Mouse (Mus musculus): ENCODE data around the gene Afap1. TPM values are rescaled to one million over a fixed set of nuclear protein-coding genes. Genes with fewer than 3 reads are reported as not detected.

Gene Afap1
- 10 to 100 TPM; 34.4 to 44.0 TPM for total RNA-seq (2021)
- long read RNA-seq, experiment 1, full-length matches to known transcripts = 1 of 5 reads
- long read RNA-seq, experiment 1, partial matches to known transcripts = 0 of 5 reads
- long read RNA-seq, experiment 1, other reads (novel, unspliced or antisense) = 4 of 5 reads
- long read RNA-seq, experiment 2, full-length matches to known transcripts = 1 of 5 reads
- long read RNA-seq, experiment 2, partial matches to known transcripts = 0 of 5 reads
- long read RNA-seq, experiment 2, other reads (novel, unspliced or antisense) = 4 of 5 reads

GRCm38 (mm10) chr5:35893093-35893804 is at the start of gene Afap1:
Afap1 (plus strand) TSS chr5:35893319.
- DNase-seq (ENCODE audit: low spot score in 2 of 2) = peak; percentile 95 to 98

DNA sequence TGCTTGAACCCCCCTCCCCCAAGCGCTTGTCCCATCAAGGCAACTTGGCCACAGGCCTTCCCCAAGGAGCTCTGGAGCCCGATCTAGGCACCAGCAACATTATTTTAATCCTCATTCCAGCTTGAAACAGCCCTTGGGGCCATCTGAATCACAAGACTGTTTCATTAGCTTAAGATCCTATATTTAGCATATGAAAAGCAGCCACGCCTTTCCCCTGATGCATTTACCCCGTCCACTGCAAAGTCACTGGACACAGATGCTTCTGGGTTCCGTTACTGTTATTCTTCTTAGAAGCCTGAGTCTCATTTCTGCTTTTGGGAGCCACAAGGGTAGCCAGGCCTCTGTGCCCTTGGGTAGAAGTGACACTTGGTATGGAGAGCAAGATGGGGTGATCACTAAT is 41.6 kb upstream of the Afap1 start:
- DNase-seq (ENCODE audit: low spot score in 2 of 2) = no peak

DNA sequence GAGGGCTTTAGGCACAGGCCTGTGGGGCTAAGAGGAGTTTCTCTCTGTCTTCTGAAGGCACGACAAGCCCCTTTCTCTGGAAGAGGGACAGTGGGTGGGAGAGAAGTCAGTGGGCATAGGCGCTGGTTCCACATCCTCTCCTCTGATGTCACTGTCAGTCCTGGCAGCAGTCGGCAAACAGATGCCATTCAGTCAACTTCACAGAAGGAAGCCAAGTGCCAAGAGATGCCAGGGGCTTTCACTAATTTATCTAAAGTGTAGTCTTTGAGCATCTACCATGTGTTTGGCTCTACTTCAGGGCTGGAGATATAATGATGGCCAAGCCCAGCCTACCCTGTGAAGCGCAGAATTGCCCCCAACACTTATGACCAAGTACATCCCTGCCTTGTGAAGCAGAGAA is 39.7 kb upstream of the Afap1 start:
- DNase-seq (ENCODE audit: low spot score in 2 of 2) = no peak

DNA sequence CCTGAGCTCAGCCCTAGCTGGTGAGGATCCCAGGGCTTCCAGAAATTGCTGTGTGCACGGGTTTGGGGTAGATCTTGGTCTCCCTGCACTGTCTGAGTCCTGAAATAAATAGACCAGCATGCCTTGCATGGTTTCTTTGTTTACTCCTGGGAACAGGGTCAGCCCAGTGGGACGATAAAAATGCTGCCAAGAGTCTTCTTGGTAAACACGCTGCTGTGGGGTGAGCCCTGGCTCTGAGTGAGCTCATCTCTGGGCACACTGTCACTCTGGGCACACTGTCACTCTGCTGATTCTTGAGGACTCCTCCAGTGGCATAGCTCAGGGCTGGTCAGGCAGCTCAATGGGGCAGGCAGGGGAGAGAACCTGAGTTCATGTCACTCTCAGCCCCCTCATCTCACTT is 36.9 kb upstream of the Afap1 start:
- DNase-seq (ENCODE audit: low spot score in 2 of 2) = no peak

GRCm38 (mm10) chr5:35858069-35858468 is 35.0 kb upstream of the Afap1 start:
- DNase-seq (ENCODE audit: low spot score in 2 of 2) = peak; percentile 16 to 50

GRCm38 (mm10) chr5:35861456-35861855 is 31.7 kb upstream of the Afap1 start:
- no peak for DNase-seq (ENCODE audit: low spot score in 2 of 2)

GRCm38 (mm10) chr5:35869973-35870372 is 23.1 kb upstream of the Afap1 start:
- DNase-seq (ENCODE audit: low spot score in 2 of 2) = no peak

GRCm38 (mm10) chr5:35870408-35871012 is 22.6 kb upstream of the Afap1 start:
- peak in 1 of 2 experiments; percentile 34 for DNase-seq (ENCODE audit: low spot score in 2 of 2)

DNA sequence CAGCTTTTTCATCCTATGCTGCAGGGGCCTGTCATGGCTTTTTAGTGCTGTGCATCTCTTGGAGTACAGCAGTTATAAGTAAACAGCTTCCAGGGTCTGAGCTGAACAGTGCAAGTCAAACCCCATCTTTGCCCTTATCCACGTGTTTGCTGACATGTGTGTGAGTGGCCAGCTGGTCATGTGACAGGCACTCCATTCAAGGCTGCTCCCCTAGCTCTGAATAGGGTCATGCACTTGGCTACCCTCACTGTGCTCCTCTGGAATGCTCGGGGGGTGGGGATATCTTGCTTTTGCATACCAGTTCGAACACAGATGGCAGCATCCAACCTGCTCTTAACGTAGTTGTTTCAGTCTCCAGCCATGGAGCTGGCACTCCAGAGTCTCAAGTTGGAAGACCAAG is 19.7 kb upstream of the Afap1 start:
- DNase-seq (ENCODE audit: low spot score in 2 of 2) = no peak

GRCm38 (mm10) chr5:35876236-35876635 is 16.9 kb upstream of the Afap1 start:
- DNase-seq (ENCODE audit: low spot score in 2 of 2) = no peak

DNA sequence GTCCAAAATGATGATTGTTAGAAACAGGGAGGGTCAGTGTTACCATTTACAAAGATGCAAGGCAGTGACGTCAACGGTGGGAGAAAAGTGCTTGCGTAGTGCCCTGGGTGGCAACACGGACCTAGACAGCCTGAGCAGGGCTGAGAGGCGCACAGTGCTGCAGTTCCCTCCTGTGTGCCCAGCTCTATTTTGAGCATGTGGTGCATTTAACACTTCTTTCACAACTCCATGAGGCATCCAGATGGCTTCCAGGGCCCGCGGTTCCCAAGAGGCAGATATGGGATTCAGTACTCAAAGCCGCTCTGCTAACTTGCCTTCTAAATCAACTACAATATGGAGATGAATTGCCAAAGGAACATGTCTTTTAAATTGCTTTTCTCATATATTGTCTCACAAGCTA is 13.9 kb upstream of the Afap1 start:
- no peak for DNase-seq (ENCODE audit: low spot score in 2 of 2)

GRCm38 (mm10) chr5:35882391-35882790 is 10.7 kb upstream of the Afap1 start:
- no peak for DNase-seq (ENCODE audit: low spot score in 2 of 2)

- no peak for DNase-seq (ENCODE audit: low spot score in 2 of 2)
These were observed 8.9 kb upstream of the Afap1 start for GRCm38 (mm10) chr5:35884262-35884661.

DNA sequence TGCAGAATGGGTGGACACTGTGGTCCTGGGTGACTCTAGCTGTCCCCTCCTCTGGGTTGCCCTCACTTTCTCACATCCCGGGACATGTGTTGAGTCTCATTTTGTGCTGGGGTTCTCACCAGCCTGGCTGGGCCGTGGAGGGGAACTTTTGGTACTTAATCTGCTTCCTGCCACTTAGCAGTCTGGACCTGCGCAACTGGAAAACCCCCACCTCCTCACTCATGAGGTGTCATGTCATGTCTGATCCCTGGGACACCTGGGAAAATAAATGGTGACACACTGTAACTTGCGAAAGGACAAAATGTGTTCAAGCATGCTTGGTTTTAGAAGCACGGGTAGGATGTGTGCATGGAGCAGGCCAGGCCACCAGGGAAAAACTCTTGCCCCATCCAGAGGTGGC is 8.4 kb upstream of the Afap1 start:
- DNase-seq (ENCODE audit: low spot score in 2 of 2) = no peak

GRCm38 (mm10) chr5:35888959-35889358 is 4.2 kb upstream of the Afap1 start:
- no peak for DNase-seq (ENCODE audit: low spot score in 2 of 2)

- no peak for DNase-seq (ENCODE audit: low spot score in 2 of 2)
These were observed 3.5 kb upstream of the Afap1 start for GRCm38 (mm10) chr5:35889641-35890040.

DNA sequence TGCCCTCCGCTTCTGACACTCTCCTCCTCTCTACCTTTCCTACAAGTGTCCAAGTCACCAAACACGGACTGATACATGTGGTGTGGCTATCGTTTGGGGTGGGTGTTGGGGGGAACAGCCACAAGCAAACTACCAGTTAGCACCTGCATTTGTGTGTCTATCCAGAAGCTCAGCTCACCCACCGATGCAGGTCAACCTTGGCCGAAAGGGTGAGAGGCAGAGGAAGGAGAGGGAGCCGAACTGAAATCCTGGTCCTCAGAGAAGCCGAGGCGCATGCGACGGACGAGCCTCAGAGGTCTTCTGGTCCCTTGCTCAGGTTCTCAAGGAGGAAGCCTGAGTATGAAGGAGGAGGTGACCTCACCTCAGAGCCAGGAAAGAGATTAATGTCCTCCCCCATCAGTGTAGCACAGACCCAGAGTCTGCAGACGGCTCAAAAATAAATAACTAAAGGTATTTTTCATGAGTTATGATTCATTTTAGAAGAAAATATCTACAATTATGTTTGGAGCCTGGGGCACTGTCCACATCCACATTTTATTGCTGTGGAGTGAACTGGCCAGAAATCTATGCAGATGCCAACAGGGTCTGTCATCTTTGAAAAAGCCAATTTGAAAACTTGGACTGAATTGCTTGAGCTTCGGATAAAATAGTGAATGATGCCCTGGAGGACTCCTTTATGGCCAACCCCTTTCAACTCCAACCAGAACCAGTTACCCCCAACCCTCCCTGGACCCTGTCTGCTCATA is 2.0 kb upstream of the Afap1 start:
- DNase-seq (ENCODE audit: low spot score in 2 of 2) = no peak

GRCm38 (mm10) chr5:35892363-35892762 is 756 bp upstream of the Afap1 start:
- no peak for DNase-seq (ENCODE audit: low spot score in 2 of 2)

- peak; percentile 33 to 49 for DNase-seq (ENCODE audit: low spot score in 2 of 2)
These were observed 714 bp downstream of the Afap1 start for GRCm38 (mm10) chr5:35893805-35894260.

DNA sequence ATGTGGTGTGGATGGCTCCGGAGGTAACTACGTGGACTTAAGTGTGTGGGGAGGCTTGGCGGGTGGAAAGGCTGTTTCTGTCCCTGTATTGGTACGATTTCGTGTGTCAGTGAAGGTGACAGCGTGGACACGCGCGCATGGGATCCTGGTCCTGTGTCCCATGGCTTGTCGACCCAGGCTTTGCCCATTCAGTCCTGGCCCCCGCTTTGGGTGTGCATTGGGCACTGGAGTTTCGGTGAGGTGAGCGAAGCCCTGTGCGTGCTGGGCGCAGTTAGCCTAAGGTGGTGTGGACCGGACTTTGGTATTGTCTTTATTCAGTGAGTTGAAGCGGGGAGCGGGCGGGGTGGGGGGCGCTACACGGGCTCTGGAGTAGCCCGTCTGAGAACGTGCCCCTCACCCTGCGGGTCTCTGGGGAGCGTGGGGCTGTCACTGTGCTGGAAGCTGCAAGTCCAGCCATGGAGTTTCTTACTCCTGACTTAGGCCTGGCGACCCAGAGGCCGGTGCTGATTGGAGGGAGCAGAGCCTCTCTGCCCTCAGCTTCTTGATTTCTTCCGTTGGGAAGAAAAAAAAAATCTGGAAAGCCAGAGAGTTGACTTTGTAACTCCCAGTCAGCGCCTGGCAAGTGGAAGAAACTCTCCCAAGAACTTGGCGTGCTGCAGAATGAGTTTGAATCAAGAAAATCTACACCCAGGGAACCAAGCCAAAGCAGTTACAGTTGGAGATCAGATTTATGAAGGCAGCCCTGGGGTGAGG is 1.4 kb downstream of the Afap1 start:
- no peak for DNase-seq (ENCODE audit: low spot score in 2 of 2)

GRCm38 (mm10) chr5:35895926-35896325 is 2.8 kb downstream of the Afap1 start:
- DNase-seq (ENCODE audit: low spot score in 2 of 2) = no peak

All from adrenal gland, postnatal 4 days (tissue).